Mouse (Mus musculus): ENCODE measurements at regions not wholly inside any gene's neighbourhood (a gene's known extent, or its start where the extent isn't known, plus 50 kb on each side); places are given as distances from the start of the nearest gene placed in this dataset.

- H3K9me3 ChIP-seq (ENCODE audit: control insufficient read depth, low read length), result no peaks in the 10 kb centered on the region
- no peak overlapping the region for H3K27ac ChIP-seq (replicated peaks; ENCODE audit: low read depth, low read length)
- no peaks in the 10 kb centered on the region for H3K36me3 ChIP-seq (ENCODE audit: control insufficient read depth, insufficient read depth, low read length)
- no peak for DNase-seq (ENCODE audit: low spot score)
- H3K9ac ChIP-seq (ENCODE audit: low read depth, low read length, severe bottlenecking), result no peak overlapping the region
- ATAC-seq (ENCODE audit: low FRiP score, low read depth), result no peak
- no peaks in the 10 kb centered on the region for H3K4me1 ChIP-seq (ENCODE audit: control insufficient read depth, insufficient read depth, low read length)
- WGBS, result 80% methylated on average over 4 of the region's 4 CpGs
- no peak overlapping the region for H3K4me2 ChIP-seq (replicated peaks; ENCODE audit: low read depth, low read length, severe bottlenecking)
- no peak overlapping the region for H3K4me3 ChIP-seq (replicated peaks; ENCODE audit: low read length)
- TF ChIP-seq POLR2A (IDR thresholded peaks at IDR 0.05; ENCODE audit: borderline replicate concordance, extremely low read depth, insufficient read depth, insufficient read length), result no peak
- H3K27me3 ChIP-seq (ENCODE audit: control insufficient read depth, insufficient read depth, low read length), result no peaks in the 10 kb centered on the region
These were observed 145.1 kb downstream of the Pcdh10 start for GRCm38 (mm10) chr3:45523281-45523680.

DNA sequence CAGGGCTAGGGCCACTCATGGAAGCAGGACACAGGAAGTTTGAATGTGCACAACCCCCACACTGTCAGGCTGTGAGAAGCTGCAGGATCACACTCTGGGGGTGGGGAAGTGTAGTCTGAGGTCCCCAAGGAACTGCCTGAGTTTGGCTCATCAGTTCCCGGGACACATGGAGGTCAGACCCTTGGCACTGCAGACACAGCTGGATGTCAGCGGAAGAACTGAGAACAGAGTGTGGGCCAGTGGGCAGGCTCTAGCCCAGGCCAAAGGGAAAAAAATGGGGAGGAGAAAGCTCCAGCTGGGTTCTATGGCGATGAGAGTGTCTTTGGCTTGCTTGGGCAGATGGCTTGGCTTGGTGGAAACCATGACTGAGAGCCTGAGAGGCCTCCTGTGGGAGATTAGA lies 168.9 kb downstream of the Pcdh10 start:
- H3K9ac ChIP-seq (ENCODE audit: low read depth, low read length, severe bottlenecking), result no peak overlapping the region
- ATAC-seq (ENCODE audit: low FRiP score, low read depth) (no peak), DNase-seq (ENCODE audit: low spot score) (no peak)
- H3K4me3 ChIP-seq (replicated peaks; ENCODE audit: low read length), result no peak overlapping the region
- H3K4me1 ChIP-seq (ENCODE audit: control insufficient read depth, insufficient read depth, low read length), result no peaks in the 10 kb centered on the region
- 90% methylated on average over 3 of the region's 3 CpGs for WGBS
- H3K27me3 ChIP-seq (ENCODE audit: control insufficient read depth, insufficient read depth, low read length), result no peaks in the 10 kb centered on the region
- no peak overlapping the region for H3K4me2 ChIP-seq (replicated peaks; ENCODE audit: low read depth, low read length, severe bottlenecking)
- no peak for TF ChIP-seq POLR2A (IDR thresholded peaks at IDR 0.05; ENCODE audit: borderline replicate concordance, extremely low read depth, insufficient read depth, insufficient read length)
- no peaks in the 10 kb centered on the region for H3K36me3 ChIP-seq (ENCODE audit: control insufficient read depth, insufficient read depth, low read length)
- no peak overlapping the region for H3K27ac ChIP-seq (replicated peaks; ENCODE audit: low read depth, low read length)
- no peaks in the 10 kb centered on the region for H3K9me3 ChIP-seq (ENCODE audit: control insufficient read depth, low read length)

GRCm38 (mm10) chr3:45555736-45556135 lies 177.5 kb downstream of the Pcdh10 start:
- Histone ChIP-seq H3K4me1 (ENCODE audit: control insufficient read depth, insufficient read depth, low read length) (no peaks in the 10 kb centered on the region), H3K27me3 (ENCODE audit: control insufficient read depth, insufficient read depth, low read length) (no peaks in the 10 kb centered on the region), H3K36me3 (ENCODE audit: control insufficient read depth, insufficient read depth, low read length) (no peaks in the 10 kb centered on the region), H3K9me3 (ENCODE audit: control insufficient read depth, low read length) (no peaks in the 10 kb centered on the region), H3K4me3 (replicated peaks; ENCODE audit: low read length) (no peak overlapping the region), H3K9ac (ENCODE audit: low read depth, low read length, severe bottlenecking) (no peak overlapping the region), H3K27ac (replicated peaks; ENCODE audit: low read depth, low read length) (no peak overlapping the region), H3K4me2 (replicated peaks; ENCODE audit: low read depth, low read length, severe bottlenecking) (no peak overlapping the region)
- DNase-seq (ENCODE audit: low spot score), result peak; percentile 65
- no peak for ATAC-seq (ENCODE audit: low FRiP score, low read depth)
- no peak for TF ChIP-seq POLR2A (IDR thresholded peaks at IDR 0.05; ENCODE audit: borderline replicate concordance, extremely low read depth, insufficient read depth, insufficient read length)
- WGBS, result 27% methylated on average over 1 of the region's 1 CpGs

DNA sequence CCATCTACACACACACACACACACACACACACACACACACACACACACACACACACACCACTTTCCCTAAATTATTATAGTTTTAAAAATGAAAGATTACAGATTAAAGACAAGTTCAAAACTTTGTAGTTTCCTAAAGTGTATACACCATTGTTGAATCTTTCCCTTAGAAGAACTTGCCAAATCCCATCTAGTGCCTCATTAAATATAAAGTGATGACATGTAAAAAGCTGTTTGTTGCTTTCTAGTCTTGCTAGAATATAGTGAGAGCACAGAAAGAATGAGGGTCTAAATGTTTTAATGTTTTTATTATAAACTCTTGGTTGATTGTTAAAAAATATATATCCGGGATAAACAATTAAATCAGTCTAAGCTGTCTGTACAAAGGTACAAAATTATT lies 194.8 kb downstream of the Pcdh10 start:
- H3K27me3 ChIP-seq (ENCODE audit: control insufficient read depth, insufficient read depth, low read length), result no peaks in the 10 kb centered on the region

GRCm38 (mm10) chr3:45577035-45577434 lies 198.8 kb downstream of the Pcdh10 start:
- ATAC-seq (ENCODE audit: low FRiP score, low read depth), result no peak
- WGBS, result 80% methylated on average over 1 of the region's 1 CpGs

More for the DNA sequence above, 194.8 kb downstream of the Pcdh10 start:
- no peak overlapping the region for H3K4me3 ChIP-seq (replicated peaks; ENCODE audit: low read length)
- H3K9me3 ChIP-seq (ENCODE audit: control insufficient read depth, low read length), result no peaks in the 10 kb centered on the region
- no peak overlapping the region for H3K4me2 ChIP-seq (replicated peaks; ENCODE audit: low read depth, low read length, severe bottlenecking)
- 91% methylated on average over 1 of the region's 1 CpGs for WGBS
- H3K4me1 ChIP-seq (ENCODE audit: control insufficient read depth, insufficient read depth, low read length), result no peaks in the 10 kb centered on the region
- TF ChIP-seq POLR2A (IDR thresholded peaks at IDR 0.05; ENCODE audit: borderline replicate concordance, extremely low read depth, insufficient read depth, insufficient read length), result no peak
- no peak overlapping the region for H3K27ac ChIP-seq (replicated peaks; ENCODE audit: low read depth, low read length)
- ATAC-seq (ENCODE audit: low FRiP score, low read depth) (no peak), DNase-seq (ENCODE audit: low spot score) (no peak)
- no peak overlapping the region for H3K9ac ChIP-seq (ENCODE audit: low read depth, low read length, severe bottlenecking)
- H3K36me3 ChIP-seq (ENCODE audit: control insufficient read depth, insufficient read depth, low read length), result no peaks in the 10 kb centered on the region

DNA sequence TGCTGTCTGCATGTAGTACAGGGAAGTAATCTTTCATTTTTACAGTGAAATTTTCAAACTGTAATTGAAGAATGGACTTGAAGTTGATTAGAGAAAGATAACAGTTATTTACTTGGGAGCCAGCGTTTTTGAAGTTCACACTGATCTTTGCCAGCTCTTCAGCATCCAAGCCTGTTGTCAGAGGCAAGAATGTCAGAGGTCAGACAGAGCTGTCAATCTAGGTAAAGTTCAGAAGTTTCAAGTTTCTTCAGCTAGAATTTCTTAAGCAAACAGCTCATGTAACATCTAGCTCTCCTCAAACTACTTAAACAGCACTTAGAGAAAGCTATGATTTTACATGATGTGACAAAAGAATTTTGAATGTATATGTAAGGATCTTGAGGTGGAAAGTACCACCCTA lies 215.4 kb downstream of the Pcdh10 start:
- Histone ChIP-seq H3K4me2 (replicated peaks; ENCODE audit: low read depth, low read length, severe bottlenecking) (no peak overlapping the region), H3K4me3 (replicated peaks; ENCODE audit: low read length) (no peak overlapping the region), H3K36me3 (ENCODE audit: control insufficient read depth, insufficient read depth, low read length) (no peaks in the 10 kb centered on the region), H3K27ac (replicated peaks; ENCODE audit: low read depth, low read length) (no peak overlapping the region), H3K27me3 (ENCODE audit: control insufficient read depth, insufficient read depth, low read length) (no peaks in the 10 kb centered on the region), H3K9me3 (ENCODE audit: control insufficient read depth, low read length) (no peaks in the 10 kb centered on the region), H3K4me1 (ENCODE audit: control insufficient read depth, insufficient read depth, low read length) (no peaks in the 10 kb centered on the region), H3K9ac (ENCODE audit: low read depth, low read length, severe bottlenecking) (no peak overlapping the region)
- no peak for TF ChIP-seq POLR2A (IDR thresholded peaks at IDR 0.05; ENCODE audit: borderline replicate concordance, extremely low read depth, insufficient read depth, insufficient read length)
- ATAC-seq (ENCODE audit: low FRiP score, low read depth) (no peak), DNase-seq (ENCODE audit: low spot score) (no peak)
- WGBS, result 59% methylated on average over 1 of the region's 1 CpGs

More at GRCm38 (mm10) chr3:45577035-45577434, 198.8 kb downstream of the Pcdh10 start:
- Histone ChIP-seq H3K9me3 (ENCODE audit: control insufficient read depth, low read length) (no peaks in the 10 kb centered on the region), H3K27ac (replicated peaks; ENCODE audit: low read depth, low read length) (no peak overlapping the region), H3K4me2 (replicated peaks; ENCODE audit: low read depth, low read length, severe bottlenecking) (no peak overlapping the region), H3K9ac (ENCODE audit: low read depth, low read length, severe bottlenecking) (no peak overlapping the region), H3K4me3 (replicated peaks; ENCODE audit: low read length) (no peak overlapping the region), H3K27me3 (ENCODE audit: control insufficient read depth, insufficient read depth, low read length) (no peaks in the 10 kb centered on the region), H3K4me1 (ENCODE audit: control insufficient read depth, insufficient read depth, low read length) (no peaks in the 10 kb centered on the region), H3K36me3 (ENCODE audit: control insufficient read depth, insufficient read depth, low read length) (no peaks in the 10 kb centered on the region)
- no peak for DNase-seq (ENCODE audit: low spot score)
- TF ChIP-seq POLR2A (IDR thresholded peaks at IDR 0.05; ENCODE audit: borderline replicate concordance, extremely low read depth, insufficient read depth, insufficient read length), result no peak
